Mouse (Mus musculus): ENCODE measurements around the gene Lgi1.

- no peak for TF ChIP-seq CTCF (IDR thresholded peaks at IDR 0.05; ENCODE audit: low read depth)
- no peak for TF ChIP-seq EP300 (IDR thresholded peaks at IDR 0.05; ENCODE audit: low read depth)
These were observed 54.0 kb downstream of the Lgi1 start for GRCm38 (mm10) chr19:38318308-38318707.

All from liver, embryonic 14.5 days (tissue).